10 mouse cellular contexts compared by ENCODE assay signal in the genomic region with DNA sequence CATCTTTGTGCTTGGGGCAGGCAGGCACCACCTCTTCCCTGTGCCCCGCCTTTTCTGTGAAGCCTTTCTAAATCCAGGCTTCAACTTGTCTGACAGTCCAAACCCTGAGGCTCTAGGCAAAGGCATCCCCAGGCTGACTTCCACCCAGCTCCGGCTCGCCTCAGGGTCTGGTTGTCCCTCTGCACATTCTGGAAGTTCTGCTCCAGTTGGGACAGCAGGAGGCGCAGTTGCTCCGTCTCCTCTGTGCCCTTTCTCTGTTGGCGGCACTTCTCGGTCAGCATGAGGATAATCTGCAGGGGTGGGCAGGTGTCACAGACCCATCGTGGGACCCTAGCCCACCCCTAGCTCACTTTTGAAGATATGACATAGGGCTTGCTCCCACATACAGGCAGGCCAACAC. TPM values are rescaled to one million over a fixed set of nuclear protein-coding genes. Genes with fewer than 3 reads are reported as not detected.
DNase-seq lines count a peak whose midpoint lies in the region; ATAC-seq and TF ChIP-seq lines count a peak whose summit lies in the region.
"Had no signal": no experiment of that assay in that cellular context is flagged by ENCODE, and none has a peak within 500 bp of the region (broad histone marks: within the 10 kb centered on the region; RNA-seq: fewer than 3 reads in every experiment).

No protein-coding gene starts in this region.

- TF ChIP-seq CTCF in stomach, postnatal 0 days (IDR thresholded peaks at IDR 0.05; ENCODE audit: low read depth), result peak; percentile 94

- WGBS in forebrain, embryonic 10.5 days, result 20% methylated on average over 8 of the region's 8 CpGs
- WGBS in forebrain, embryonic 13.5 days, result 14% methylated on average over 8 of the region's 8 CpGs
- 13% methylated on average over 8 of the region's 8 CpGs for WGBS in stomach, postnatal 0 days

- no peaks in the 10 kb centered on the region for H3K36me3 ChIP-seq in forebrain, embryonic 10.5 days (replicated peaks)
- no peaks in the 10 kb centered on the region for H3K36me3 ChIP-seq in forebrain, embryonic 13.5 days (ENCODE audit: poor library complexity, severe bottlenecking)
- H3K36me3 ChIP-seq in stomach, postnatal 0 days (ENCODE audit: control insufficient read depth, insufficient read depth, low read length), result no peaks in the 10 kb centered on the region
- H3K36me3 ChIP-seq: hindbrain, embryonic 15.5 days had no signal

- H3K4me2 ChIP-seq in forebrain, embryonic 13.5 days, result no peak overlapping the region
- H3K4me2 ChIP-seq in stomach, postnatal 0 days (replicated peaks; ENCODE audit: low read depth), result no peak overlapping the region
- H3K4me2 ChIP-seq: hindbrain, embryonic 15.5 days had no signal

- peaks cover 34% of the 10 kb centered on the region for H3K4me1 ChIP-seq in forebrain, embryonic 10.5 days
- H3K4me1 ChIP-seq in forebrain, embryonic 13.5 days, result peaks cover 14% of the 10 kb centered on the region
- 0 out of 2 replicates have a peak, but pooled peaks cover 4% of the 10 kb centered on the region for H3K4me1 ChIP-seq in stomach, postnatal 0 days (replicated peaks; ENCODE audit: control insufficient read depth, insufficient read depth)

- peak; percentile 57 for DNase-seq in forebrain, embryonic 10.5 days (ENCODE audit: extremely low spot score, low spot score)
- peak; percentile 65 to 70 for DNase-seq in B cell, adult 2 months
- DNase-seq in cerebellum, adult 18-20 months, result peak; percentile 73 to 81
- peak; percentile 44 to 48 for DNase-seq in gastrocnemius, adult 8-10 months (ENCODE audit: low spot score in 2 of 2)
- DNase-seq in layer of hippocampus, postnatal 10 days (ENCODE audit: low spot score in 2 of 2), result peak; percentile 71 to 74
- peak; percentile 81 for DNase-seq in stomach, postnatal 0 days (ENCODE audit: low spot score)

- no peak for ATAC-seq in forebrain, embryonic 13.5 days
- peak; percentile 50 for ATAC-seq in megakaryocyte progenitor cell, adult 5-6 weeks (replicated peaks; ENCODE audit: poor library complexity)
- ATAC-seq in stomach, postnatal 0 days (ENCODE audit: low FRiP score, low TSS enrichment), result no peak

- no peak for TF ChIP-seq EP300 in stomach, postnatal 0 days (optimal IDR thresholded peaks at IDR 0.05)

- H3K27ac ChIP-seq in forebrain, embryonic 10.5 days, result no peak overlapping the region
- no peak overlapping the region for H3K27ac ChIP-seq in forebrain, embryonic 13.5 days
- H3K27ac ChIP-seq in stomach, postnatal 0 days (replicated peaks), result no peak overlapping the region
- H3K27ac ChIP-seq: hindbrain, embryonic 15.5 days had no signal

- peaks cover 15% of the 10 kb centered on the region for H3K27me3 ChIP-seq in forebrain, embryonic 10.5 days (ENCODE audit: poor library complexity, severe bottlenecking)
- peaks cover 3% of the 10 kb centered on the region; the same call in 1 of the 2 replicates for H3K27me3 ChIP-seq in forebrain, embryonic 13.5 days
- no peaks in the 10 kb centered on the region for H3K27me3 ChIP-seq in stomach, postnatal 0 days (ENCODE audit: control insufficient read depth, insufficient read depth, low read length)
- H3K27me3 ChIP-seq: hindbrain, embryonic 15.5 days had no signal

- H3K9me3 ChIP-seq in forebrain, embryonic 10.5 days, result no peaks in the 10 kb centered on the region
- H3K9me3 ChIP-seq in forebrain, embryonic 13.5 days (replicated peaks), result no peaks in the 10 kb centered on the region
- no peaks in the 10 kb centered on the region for H3K9me3 ChIP-seq in stomach, postnatal 0 days (ENCODE audit: control insufficient read depth, low read length)
- H3K9me3 ChIP-seq: G1E; hindbrain, embryonic 15.5 days had no signal

- H3K9ac ChIP-seq in forebrain, embryonic 13.5 days, result no peak overlapping the region
- H3K9ac ChIP-seq in stomach, postnatal 0 days (ENCODE audit: low read length), result no peak overlapping the region; the same call in 1 of the 2 replicates
- H3K9ac ChIP-seq: hindbrain, embryonic 15.5 days had no signal

- H3K4me3 ChIP-seq in forebrain, embryonic 10.5 days, result no peak overlapping the region
- H3K4me3 ChIP-seq in forebrain, embryonic 13.5 days, result no peak overlapping the region
- no peak overlapping the region for H3K4me3 ChIP-seq in stomach, postnatal 0 days (ENCODE audit: low read depth, low read length)
- H3K4me3 ChIP-seq: hindbrain, embryonic 15.5 days had no signal

RNA-seq across cellular contexts. Expression of gene Ptrh1, which starts 3.5 kb away (rescaled TPM):
- 4.4 and 5.1 TPM in 2 replicates for polyA plus RNA-seq in forebrain, embryonic 10.5 days (2016; fragmentation: Nextera tagmentation; extraction: Ambion mirVana)
- polyA plus RNA-seq in forebrain, embryonic 13.5 days (2015; fragmentation: Nextera tagmentation; extraction: Ambion mirVana), result 4.6 and 5.4 TPM in 2 replicates
- 1 to 10 TPM; 1.4 to 3.8 (median 2.3) TPM for total RNA-seq in gastrocnemius, adult 8-10 months (2022)
- 10 to 100 TPM in 1 of 2 experiments, 1 to 10 TPM in 1; 5.4 to 11.5 TPM for total RNA-seq in layer of hippocampus, postnatal 10 days (2021)
- total RNA-seq in megakaryocyte progenitor cell, adult 5-6 weeks (2015), result 2.7 and 2.9 TPM in 2 replicates
- 1.4 TPM in 2 replicates for total RNA-seq in megakaryocyte progenitor cell, adult 5-6 weeks (2017)
- 7.6 and 10.1 TPM in 2 replicates for polyA plus RNA-seq in stomach, postnatal 0 days (2015; fragmentation: Nextera tagmentation; extraction: Ambion mirVana)

RNA-seq across cellular contexts. Expression of gene Ttc16, which starts 3.7 kb away (rescaled TPM):
- 0.32 and 0.36 TPM in 2 replicates for polyA plus RNA-seq in forebrain, embryonic 10.5 days (2016; fragmentation: Nextera tagmentation; extraction: Ambion mirVana)
- 0.43 and 0.48 TPM in 2 replicates for polyA plus RNA-seq in forebrain, embryonic 13.5 days (2015; fragmentation: Nextera tagmentation; extraction: Ambion mirVana)
- under 1 TPM in 1 of 4 experiments, not detected in 3; 0.09 TPM for total RNA-seq in gastrocnemius, adult 8-10 months (2022)
- total RNA-seq in layer of hippocampus, postnatal 10 days (2021), result under 1 TPM; 0.71 to 0.94 TPM
- 0.12 TPM in 1 of 2 replicates, not detected in the other for total RNA-seq in megakaryocyte progenitor cell, adult 5-6 weeks (2015)
- total RNA-seq in megakaryocyte progenitor cell, adult 5-6 weeks (2017), result 0.41 TPM in 1 of 2 replicates, not detected in the other
- polyA plus RNA-seq in stomach, postnatal 0 days (2015; fragmentation: Nextera tagmentation; extraction: Ambion mirVana), result 0.05 and 0.06 TPM in 2 replicates

RNA-seq across cellular contexts. Expression of gene Cfap157, which starts 5.1 kb away (rescaled TPM):
- polyA plus RNA-seq in forebrain, embryonic 10.5 days (2016; fragmentation: Nextera tagmentation; extraction: Ambion mirVana), result 1.1 and 1.2 TPM in 2 replicates
- polyA plus RNA-seq in forebrain, embryonic 13.5 days (2015; fragmentation: Nextera tagmentation; extraction: Ambion mirVana), result 0.45 and 1.4 TPM in 2 replicates
- total RNA-seq in gastrocnemius, adult 8-10 months (2022), result not detected
- total RNA-seq in layer of hippocampus, postnatal 10 days (2021), result under 1 TPM; 0.75 to 0.76 TPM
- total RNA-seq in megakaryocyte progenitor cell, adult 5-6 weeks (2015), result not detected in 2 replicates
- not detected in 2 replicates for total RNA-seq in megakaryocyte progenitor cell, adult 5-6 weeks (2017)
- 0.63 and 1.1 TPM in 2 replicates for polyA plus RNA-seq in stomach, postnatal 0 days (2015; fragmentation: Nextera tagmentation; extraction: Ambion mirVana)
- polyA plus RNA-seq: G1E had no signal

RNA-seq across cellular contexts. Expression of gene Tor2a, which starts 22.1 kb away (rescaled TPM):
- 54.0 and 54.9 TPM in 2 replicates for polyA plus RNA-seq in forebrain, embryonic 10.5 days (2016; fragmentation: Nextera tagmentation; extraction: Ambion mirVana)
- polyA plus RNA-seq in forebrain, embryonic 13.5 days (2015; fragmentation: Nextera tagmentation; extraction: Ambion mirVana), result 55.8 and 62.2 TPM in 2 replicates
- 1 to 10 TPM; 4.3 to 5.1 (median 4.6) TPM for total RNA-seq in gastrocnemius, adult 8-10 months (2022)
- 10 to 100 TPM; 28.9 to 32.9 TPM for total RNA-seq in layer of hippocampus, postnatal 10 days (2021)
- 25.1 and 26.7 TPM in 2 replicates for total RNA-seq in megakaryocyte progenitor cell, adult 5-6 weeks (2015)
- 16.2 and 24.5 TPM in 2 replicates for total RNA-seq in megakaryocyte progenitor cell, adult 5-6 weeks (2017)
- 45.9 and 50.3 TPM in 2 replicates for polyA plus RNA-seq in stomach, postnatal 0 days (2015; fragmentation: Nextera tagmentation; extraction: Ambion mirVana)

RNA-seq across cellular contexts. Expression of gene 6330409D20Rik, which starts 38.3 kb away (rescaled TPM):
- 0.69 and 1.2 TPM in 2 replicates for polyA plus RNA-seq in forebrain, embryonic 10.5 days (2016; fragmentation: Nextera tagmentation; extraction: Ambion mirVana)
- polyA plus RNA-seq in forebrain, embryonic 13.5 days (2015; fragmentation: Nextera tagmentation; extraction: Ambion mirVana), result 1.6 and 2.5 TPM in 2 replicates
- not detected for total RNA-seq in gastrocnemius, adult 8-10 months (2022)
- total RNA-seq in layer of hippocampus, postnatal 10 days (2021), result 1 to 10 TPM; 2.1 to 3.2 TPM
- total RNA-seq in megakaryocyte progenitor cell, adult 5-6 weeks (2015), result not detected in 2 replicates
- total RNA-seq in megakaryocyte progenitor cell, adult 5-6 weeks (2017), result not detected in 2 replicates
- polyA plus RNA-seq in stomach, postnatal 0 days (2015; fragmentation: Nextera tagmentation; extraction: Ambion mirVana), result not detected in 2 replicates
- total RNA-seq: G1E had no signal
- polyA plus RNA-seq: G1E had no signal
